Mouse (Mus musculus): ENCODE results near the gene Gm49361.
"Not testable (repeated sequence)": the region's sequence is repeated elsewhere in the genome, so short reads cannot be mapped to it uniquely, and the experiment has no call there.

Gene Gm49361

GRCm38 (mm10) chr14:57746001-57746771 lies at the start of gene Gm49361:
Gm49361 (minus strand) TSS chr14:57746103.
- DNase-seq (ENCODE audit: low spot score), result peak; percentile 84

GRCm38 (mm10) chr14:57791171-57791570 lies 45.3 kb upstream of the Gm49361 start:
- DNase-seq (ENCODE audit: low spot score), result no peak

DNA sequence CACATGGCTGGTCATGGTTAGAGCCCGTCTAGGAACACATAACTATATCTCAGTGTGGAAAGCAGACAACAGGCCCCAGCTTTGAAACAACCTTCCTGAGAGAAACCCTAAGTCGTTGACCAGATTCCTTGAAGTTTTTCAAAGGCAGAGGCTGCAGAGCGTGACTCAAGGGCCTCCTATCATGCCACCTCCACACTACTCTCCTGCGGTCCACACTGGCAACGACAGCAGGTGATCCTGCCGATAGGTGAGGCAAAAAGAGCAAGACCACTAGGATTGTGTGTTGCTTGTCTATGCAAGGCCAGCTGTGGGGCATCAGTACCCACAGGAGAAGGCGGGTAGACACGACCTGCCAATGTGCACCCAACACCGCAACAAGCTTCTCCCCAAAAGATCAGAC lies 43.9 kb upstream of the Gm49361 start:
- no peak for DNase-seq (ENCODE audit: low spot score)

- DNase-seq (ENCODE audit: low spot score), result no peak
Observed at GRCm38 (mm10) chr14:57789311-57789710, 43.4 kb upstream of the Gm49361 start.

GRCm38 (mm10) chr14:57787406-57787805 lies 41.5 kb upstream of the Gm49361 start:
- DNase-seq (ENCODE audit: low spot score), result no peak

GRCm38 (mm10) chr14:57772157-57772815 lies 26.4 kb upstream of the Gm49361 start:
- DNase-seq (ENCODE audit: low spot score), result no peak

DNA sequence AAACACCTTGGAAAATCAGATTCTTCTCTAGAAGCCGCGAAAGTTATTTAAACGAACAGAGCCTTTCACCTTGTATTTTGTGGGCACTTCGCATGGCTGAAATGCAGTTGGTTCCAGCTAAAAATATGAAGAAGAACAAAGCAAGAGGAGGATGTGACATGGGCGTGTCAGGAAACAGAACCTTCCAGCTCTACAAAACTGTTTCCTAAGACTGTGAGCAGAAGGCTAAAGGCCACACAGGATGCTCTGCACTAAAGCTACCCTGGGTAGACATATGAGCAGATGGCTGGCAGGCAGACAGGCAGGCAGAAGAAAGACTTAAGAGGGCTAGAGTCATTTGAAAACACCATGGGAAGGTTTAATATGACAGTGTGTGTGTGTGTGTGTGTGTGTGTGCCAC lies 23.2 kb upstream of the Gm49361 start:
- no peak for DNase-seq (ENCODE audit: low spot score)

DNA sequence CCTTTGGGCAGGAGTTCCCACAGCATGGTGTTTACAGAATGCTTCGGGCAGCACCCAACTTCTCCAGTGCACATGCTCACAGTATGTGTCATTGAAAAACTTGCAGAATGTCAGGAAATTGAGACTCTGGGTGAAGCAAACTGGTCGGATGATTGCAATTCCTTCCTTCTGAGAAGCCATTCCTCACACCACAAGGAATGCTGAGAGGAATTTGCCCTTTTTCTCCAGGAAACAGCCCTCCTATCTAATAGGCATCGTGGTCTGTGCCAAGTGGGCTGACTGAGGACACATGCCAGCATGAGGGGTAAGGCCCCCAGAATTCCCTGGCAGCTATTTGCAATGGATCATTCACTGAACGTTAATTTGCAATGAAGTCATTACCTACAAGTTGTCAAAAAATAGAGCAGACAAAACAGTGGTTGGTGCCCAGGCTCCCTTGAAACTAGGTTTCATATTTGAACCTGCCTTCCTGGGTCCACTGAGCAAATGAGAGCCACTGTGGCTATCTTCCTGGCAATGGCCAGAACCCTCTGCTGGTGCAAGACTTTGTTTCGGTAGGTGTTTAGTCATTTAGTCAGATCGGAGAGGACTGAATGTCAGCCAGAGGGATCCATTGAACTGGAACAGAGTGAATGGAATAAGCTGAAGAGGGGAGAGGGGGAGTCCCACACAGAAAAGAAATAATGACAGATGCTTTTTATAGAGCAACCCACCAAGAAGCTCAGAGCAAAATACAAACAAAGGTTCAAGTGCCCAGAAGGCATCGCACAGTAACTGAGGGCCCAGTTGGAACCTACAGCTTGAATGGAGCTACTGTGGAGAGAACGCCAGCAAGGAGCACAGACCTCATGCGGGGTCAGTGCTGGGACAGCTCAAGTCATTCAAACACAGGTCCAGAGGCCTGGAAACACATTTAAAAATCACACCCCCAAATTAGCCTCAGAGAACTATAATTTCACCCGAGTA lies 14.8 kb upstream of the Gm49361 start:
- no peak for DNase-seq (ENCODE audit: low spot score)

DNA sequence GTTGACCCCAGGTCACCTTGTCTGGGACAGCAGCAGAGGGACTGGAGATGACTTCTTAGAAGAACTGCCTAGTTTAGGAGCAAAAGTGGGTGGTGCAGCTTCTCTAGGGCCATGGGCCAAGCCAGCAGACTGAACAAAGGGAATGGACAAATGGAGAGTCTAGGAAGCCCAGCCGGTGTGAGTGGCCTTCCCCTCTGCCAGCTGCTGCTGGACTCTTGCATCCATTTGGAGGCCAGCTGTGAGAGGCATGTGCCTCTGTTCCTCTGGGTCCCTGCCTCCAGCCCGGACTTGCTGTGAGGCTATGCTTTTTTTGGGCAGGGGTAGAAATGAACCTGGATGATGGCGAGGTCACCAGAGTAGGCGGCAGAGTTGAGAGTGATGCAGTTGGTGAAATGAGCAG lies 12.3 kb upstream of the Gm49361 start, which contains the start of gene Lats2:
Gene Lats2 (minus strand): TSS at position 152 of the 400 bp plus-strand sequence.
- DNase-seq (ENCODE audit: low spot score), result no peak

- DNase-seq (ENCODE audit: low spot score), result no peak
Observed at GRCm38 (mm10) chr14:57756094-57756493, 10.2 kb upstream of the Gm49361 start.

GRCm38 (mm10) chr14:57755661-57756060 lies 9.8 kb upstream of the Gm49361 start:
- DNase-seq (ENCODE audit: low spot score), result no peak

GRCm38 (mm10) chr14:57753351-57753992 lies 7.6 kb upstream of the Gm49361 start:
- no peak for DNase-seq (ENCODE audit: low spot score)

DNA sequence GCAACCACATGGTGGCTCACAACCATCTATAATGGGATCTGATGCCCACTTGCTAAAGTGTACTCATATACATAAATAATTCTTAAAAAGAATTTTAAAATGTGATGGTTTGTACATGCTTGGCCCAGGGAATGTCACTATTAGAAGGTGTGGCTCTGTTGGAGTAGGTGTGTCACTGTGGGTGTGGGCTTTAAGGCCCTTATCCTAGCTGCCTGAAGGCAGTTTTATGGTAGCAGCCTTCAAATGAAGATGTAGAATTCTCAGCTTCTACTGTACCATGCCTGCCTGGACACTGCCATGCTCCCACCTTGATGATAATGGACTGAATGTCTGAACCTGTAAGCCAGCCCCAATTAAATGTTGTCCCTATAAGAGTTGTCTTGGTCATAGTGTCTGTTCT lies 5.1 kb upstream of the Gm49361 start:
- not testable (repeated sequence) for DNase-seq (ENCODE audit: low spot score)

GRCm38 (mm10) chr14:57749501-57749900 lies 3.6 kb upstream of the Gm49361 start:
- DNase-seq (ENCODE audit: low spot score), result no peak

DNA sequence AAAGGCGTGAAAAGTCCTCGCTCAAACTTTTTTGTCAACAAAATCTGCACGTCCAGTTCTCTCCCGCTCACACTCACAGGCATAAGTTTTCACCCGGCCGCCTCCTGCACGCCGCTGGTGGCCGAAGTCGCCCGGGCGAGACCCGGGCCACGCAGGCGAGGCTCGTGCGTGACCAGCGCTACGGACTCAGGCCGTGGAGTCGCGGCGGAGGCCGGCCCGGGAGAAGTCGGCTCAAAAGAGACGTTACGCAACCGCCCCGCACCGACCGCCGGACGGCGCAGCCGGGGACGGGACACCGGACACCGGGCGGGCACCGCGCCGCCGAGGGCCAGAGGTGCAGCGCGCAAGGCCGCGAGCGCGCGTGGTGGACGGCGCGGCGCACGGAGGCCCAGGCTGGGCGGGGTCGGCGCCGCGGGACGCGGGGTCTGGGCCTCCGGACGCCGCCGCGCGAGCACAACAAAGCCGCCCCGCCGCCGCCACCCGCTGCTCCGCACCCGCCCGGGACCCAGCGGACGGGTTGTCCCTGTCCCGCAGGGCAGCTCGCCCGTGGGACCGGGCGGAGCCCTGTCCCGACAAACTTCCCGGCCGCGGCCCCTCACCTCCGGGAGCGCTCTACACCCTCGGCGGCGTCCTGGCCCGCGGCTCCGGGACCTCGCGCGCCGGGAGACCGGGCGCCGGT lies 473 bp downstream of the Gm49361 start:
- peak; percentile 59 for DNase-seq (ENCODE audit: low spot score)

DNA sequence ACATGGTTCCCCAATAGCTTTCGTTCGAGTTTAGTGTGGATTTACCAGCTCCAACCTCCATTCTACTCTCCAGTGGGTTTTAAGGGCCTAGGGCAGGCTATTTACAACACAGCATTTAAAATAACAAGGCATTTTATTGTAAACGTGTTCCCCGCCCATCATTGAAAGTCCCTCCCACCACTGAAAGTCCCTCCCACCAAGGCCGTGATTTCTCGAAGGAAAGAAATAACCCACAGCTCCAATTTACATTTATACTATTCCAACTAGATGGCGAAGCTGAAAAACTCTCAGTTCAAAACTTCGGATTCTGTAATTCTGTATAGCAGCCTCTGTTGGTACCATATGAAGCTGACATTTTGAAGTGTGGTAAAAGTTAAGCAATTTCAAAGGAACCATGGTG lies 1.4 kb downstream of the Gm49361 start:
- DNase-seq (ENCODE audit: low spot score), result peak; percentile 21

GRCm38 (mm10) chr14:57740651-57741050 lies 5.3 kb downstream of the Gm49361 start:
- no peak for DNase-seq (ENCODE audit: low spot score)

DNA sequence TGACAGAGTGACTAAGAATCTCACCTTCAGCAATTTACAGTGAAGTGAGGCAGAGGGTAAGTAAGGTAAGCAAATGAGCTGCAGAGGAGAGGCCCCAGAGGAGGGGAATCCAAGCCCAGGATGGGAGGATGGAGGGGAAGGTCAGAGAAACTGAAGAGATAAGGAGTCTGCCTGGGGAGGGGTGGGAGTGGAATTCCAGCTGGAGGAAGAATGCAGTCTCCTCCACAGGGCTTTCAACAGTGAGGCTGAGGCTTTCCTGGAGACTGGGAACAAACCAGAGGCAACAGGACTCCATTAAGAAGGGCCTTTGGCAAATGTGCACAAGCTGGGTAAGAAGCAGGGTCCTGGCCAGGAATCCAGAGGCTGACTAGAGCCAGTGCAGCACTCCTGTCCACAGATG lies 8.8 kb downstream of the Gm49361 start:
- DNase-seq (ENCODE audit: low spot score), result no peak

DNA sequence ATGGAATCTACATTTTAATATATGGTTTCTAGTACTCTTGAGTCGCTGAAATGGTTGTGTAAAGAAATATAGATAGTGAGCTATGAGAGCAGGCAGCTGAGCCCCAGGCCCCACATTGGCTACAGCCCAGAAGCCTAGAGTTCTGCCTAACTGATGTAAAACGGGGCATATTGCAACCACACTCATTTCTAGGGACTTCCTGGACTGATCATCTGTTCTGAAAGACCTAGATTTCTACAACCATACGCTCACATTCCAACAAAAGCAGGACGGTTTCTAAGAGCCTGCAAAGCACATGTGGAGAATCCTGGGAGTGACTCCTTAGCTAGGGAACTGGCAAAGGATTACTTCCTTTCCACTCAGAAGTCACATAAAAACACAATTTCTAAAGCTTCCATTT lies 9.8 kb downstream of the Gm49361 start:
- no peak for DNase-seq (ENCODE audit: low spot score)

GRCm38 (mm10) chr14:57732668-57733293 lies 13.1 kb downstream of the Gm49361 start:
- DNase-seq (ENCODE audit: low spot score), result no peak

- DNase-seq (ENCODE audit: low spot score), result no peak
Observed at GRCm38 (mm10) chr14:57730527-57730926, 15.4 kb downstream of the Gm49361 start.

Data from retina, embryonic 14.5 days (tissue).